Comparison of ENCODE assay signal across 28 mouse cellular contexts in genomic region chrX:164912186-164912585, GRCm38 (mm10).
"Had no signal": no experiment of that assay in that cellular context is flagged by ENCODE, and none has a peak within 500 bp of the region (broad histone marks: within the 10 kb centered on the region; RNA-seq: fewer than 3 reads in every experiment).

No protein-coding gene starts in this region.

- ATAC-seq: hindbrain, embryonic 16.5 days; inflammation-experienced regulatory T-cells, adult 6 months; intestine, embryonic 15.5 days; intestine, postnatal 0 days had no signal

- H3K9me3 ChIP-seq: heart, embryonic 10.5 days; heart, embryonic 12.5 days; hindbrain, embryonic 10.5 days; hindbrain, embryonic 12.5 days; intestine, embryonic 15.5 days; kidney, embryonic 15.5 days; limb, embryonic 10.5 days; limb, embryonic 12.5 days; liver, embryonic 13.5 days; liver, embryonic 15.5 days had no signal

- DNase-seq: gastrocnemius, adult 2 months; gastrocnemius, postnatal 10 days; gastrocnemius, postnatal 25 days; heart, adult 18-20 months; heart, postnatal 10 days; heart, postnatal 4 days; kidney, adult 18-20 months; kidney, adult 8-10 months; kidney, postnatal 14 days; kidney, postnatal 36 days; layer of hippocampus, adult 9-11 months; layer of hippocampus, postnatal 36 days; liver; liver, embryonic 13.5 days had no signal

- H3K4me3 ChIP-seq: gastrocnemius, adult 2 months; heart, embryonic 10.5 days; heart, embryonic 12.5 days; hindbrain, embryonic 10.5 days; hindbrain, embryonic 12.5 days; intestine, embryonic 15.5 days; kidney, embryonic 15.5 days; limb, embryonic 10.5 days; limb, embryonic 12.5 days; liver, embryonic 13.5 days; liver, embryonic 15.5 days had no signal

- H3K9ac ChIP-seq: heart, embryonic 12.5 days; hindbrain, embryonic 12.5 days; hindbrain, embryonic 14.5 days; intestine, embryonic 15.5 days; kidney, embryonic 15.5 days; limb, embryonic 12.5 days; liver, embryonic 13.5 days; liver, embryonic 15.5 days had no signal

- H3K27me3 ChIP-seq: heart, embryonic 12.5 days; hindbrain, embryonic 12.5 days; intestine, embryonic 15.5 days; limb, embryonic 12.5 days; liver, embryonic 13.5 days; liver, embryonic 15.5 days had no signal

- H3K4me1 ChIP-seq: heart, embryonic 10.5 days; heart, embryonic 12.5 days; hindbrain, embryonic 10.5 days; hindbrain, embryonic 12.5 days; intestine, embryonic 15.5 days; kidney, embryonic 15.5 days; limb, embryonic 10.5 days; limb, embryonic 12.5 days; liver, embryonic 13.5 days; liver, embryonic 15.5 days had no signal

- H3K27ac ChIP-seq: gastrocnemius, adult 2 months; heart, embryonic 10.5 days; hindbrain, embryonic 10.5 days; hindbrain, embryonic 12.5 days; hindbrain, embryonic 14.5 days; intestine, embryonic 15.5 days; kidney, embryonic 15.5 days; kidney, postnatal 0 days; limb, embryonic 10.5 days; limb, embryonic 12.5 days; liver, embryonic 13.5 days; liver, embryonic 15.5 days had no signal

- H3K36me3 ChIP-seq: heart, embryonic 10.5 days; heart, embryonic 12.5 days; hindbrain, embryonic 10.5 days; hindbrain, embryonic 12.5 days; intestine, embryonic 15.5 days; kidney, embryonic 15.5 days; limb, embryonic 10.5 days; limb, embryonic 12.5 days; liver, embryonic 13.5 days; liver, embryonic 15.5 days had no signal
